Mouse (Mus musculus) MEL (cell line): Measurements from ENCODE around the gene Cps1. TPM values are rescaled to one million over a fixed set of nuclear protein-coding genes. Genes with fewer than 3 reads are reported as not detected.

Source experiments
- DNase-seq: peaks from one replicate; pipeline ENCODE4 v3.0.0; 2011; ENCODE audit warnings: low read depth, low spot score
- H3K27ac ChIP-seq: 2 replicates; pipeline ENCODE4 v1.5.1; 2012; ENCODE audit warnings: low read depth, mild to moderate bottlenecking, control low read depth, low read length, moderate library complexity; ENCODE audit not compliant: control insufficient read depth
- H3K27me3 ChIP-seq, 2 experiments: fragments of 150-350 bp in 1 of 2; sonication (generic) in 1 of 2; 2 replicates each; pipeline ENCODE4 v1.6.1; 2012; ENCODE audit warnings: low read length in 2 of 2, mild to moderate bottlenecking in 2 of 2, improper control_type of control experiment in 1 of 2, moderate library complexity in 1 of 2; ENCODE audit not compliant: insufficient read depth in 2 of 2, control insufficient read depth in 1 of 2
- H3K36me3 ChIP-seq, 2 experiments: 2 replicates each; pipeline ENCODE4 v1.6.1; 2012 to 2014; ENCODE audit warnings: low read length in 2 of 2, improper control_type of control experiment in 1 of 2, inconsistent platforms in 1 of 2, mild to moderate bottlenecking in 1 of 2; ENCODE audit not compliant: insufficient read depth in 2 of 2, control insufficient read depth in 1 of 2
- H3K4me1 ChIP-seq, 2 experiments: fragments of 150-350 bp in 1 of 2; sonication (generic) in 1 of 2; 2 replicates each; pipeline ENCODE4 v1.6.1; 2012; ENCODE audit warnings: low read length in 2 of 2, improper control_type of control experiment in 1 of 2, mild to moderate bottlenecking in 1 of 2; ENCODE audit not compliant: insufficient read depth in 2 of 2, control insufficient read depth in 1 of 2
- H3K4me3 ChIP-seq, 2 experiments: fragments of 150-350 bp in 1 of 2; sonication (generic) in 1 of 2; 2 replicates each; pipeline ENCODE4 v1.5.1; 2012; ENCODE audit warnings: low read depth in 2 of 2, low read length in 2 of 2, mild to moderate bottlenecking in 2 of 2, moderate library complexity in 2 of 2, control low read depth in 1 of 2, improper control_type of control experiment in 1 of 2; ENCODE audit not compliant: control insufficient read depth in 1 of 2, insufficient read depth in 1 of 2
- H3K79me2 ChIP-seq: 2 replicates; pipeline ENCODE4 v1.6.1; 2012; ENCODE audit warnings: mild to moderate bottlenecking, low read length, moderate library complexity; ENCODE audit not compliant: control insufficient read depth, poor library complexity, insufficient read depth
- H3K9ac ChIP-seq: 2 replicates; pipeline ENCODE4 v1.6.1; 2012; ENCODE audit warnings: low read depth, mild to moderate bottlenecking, control low read depth, low read length, moderate library complexity; ENCODE audit not compliant: control insufficient read depth, poor library complexity, severe bottlenecking
- H3K9me3 ChIP-seq: fragments of 150-350 bp; sonication (generic); replicated peaks from 2 replicates; pipeline ENCODE4 v1.6.1; 2012; ENCODE audit warnings: mild to moderate bottlenecking, low read length, improper control_type of control experiment, moderate library complexity; ENCODE audit not compliant: insufficient read depth
- CHD1 ChIP-seq: IDR thresholded peaks from 2 replicates; pipeline ENCODE4 v1.6.1; 2012; ENCODE audit warnings: low read depth, mild to moderate bottlenecking, inconsistent platforms, low read length, improper control_type of control experiment
- CHD2 ChIP-seq: IDR thresholded peaks from 2 replicates; pipeline ENCODE4 v1.6.1; 2011; ENCODE audit warnings: low read length, improper control_type of control experiment
- E2F4 ChIP-seq: IDR thresholded peaks from 2 replicates; pipeline ENCODE4 v1.6.1; 2011; ENCODE audit warnings: low read depth, low read length, improper control_type of control experiment, borderline replicate concordance
- ELF1 ChIP-seq: IDR thresholded peaks from 2 replicates; pipeline ENCODE4 v1.6.1; 2014; ENCODE audit warnings: low read depth, mild to moderate bottlenecking, inconsistent platforms, low read length, improper control_type of control experiment, moderate library complexity
- EP300 ChIP-seq, 2 experiments: IDR thresholded peaks; 2 replicates each; pipeline ENCODE4 v1.6.1; 2011; ENCODE audit warnings: improper control_type of control experiment in 2 of 2, low read length in 2 of 2, low read depth in 1 of 2, mild to moderate bottlenecking in 1 of 2
- ETS1 ChIP-seq: IDR thresholded peaks from 2 replicates; pipeline ENCODE4 v1.6.1; 2012; ENCODE audit warnings: low read depth, mild to moderate bottlenecking, inconsistent platforms, low read length, improper control_type of control experiment, moderate library complexity
- GABPA ChIP-seq: IDR thresholded peaks from 2 replicates; pipeline ENCODE4 v1.6.1; 2012; ENCODE audit warnings: low read depth, mild to moderate bottlenecking, inconsistent platforms, low read length, improper control_type of control experiment, moderate library complexity
- GATA1 ChIP-seq: IDR thresholded peaks from 2 replicates; pipeline ENCODE4 v1.6.1; 2011; ENCODE audit warnings: low read depth, low read length, improper control_type of control experiment
- KAT2A ChIP-seq: conservative IDR thresholded peaks from 2 replicates; pipeline ENCODE4 v1.6.1; 2012; ENCODE audit warnings: low read depth, low read length, improper control_type of control experiment, inconsistent platforms
- MAFK ChIP-seq: IDR thresholded peaks from 2 replicates; pipeline ENCODE4 v1.6.1; 2011; ENCODE audit warnings: low read depth, mild to moderate bottlenecking, low read length, improper control_type of control experiment, borderline replicate concordance
- MYB ChIP-seq: IDR thresholded peaks from 2 replicates; pipeline ENCODE4 v1.6.1; 2011; ENCODE audit warnings: mild to moderate bottlenecking, low read depth, low read length, improper control_type of control experiment
- MYC ChIP-seq: IDR thresholded peaks from 2 replicates; pipeline ENCODE4 v1.6.1; 2011; ENCODE audit warnings: low read depth, mild to moderate bottlenecking, low read length, improper control_type of control experiment, moderate library complexity
- NELFE ChIP-seq: IDR thresholded peaks from 2 replicates; pipeline ENCODE4 v1.6.1; 2011; ENCODE audit warnings: low read depth, low read length, improper control_type of control experiment
- NRF1 ChIP-seq: IDR thresholded peaks from 2 replicates; pipeline ENCODE4 v1.6.1; 2014; ENCODE audit warnings: low read depth, mild to moderate bottlenecking, inconsistent platforms, low read length, improper control_type of control experiment, moderate library complexity; ENCODE audit not compliant: poor library complexity, insufficient read depth, severe bottlenecking
- POLR2A ChIP-seq, 2 experiments: IDR thresholded peaks; 2 replicates each; pipeline ENCODE4 v1.6.1; 2011 to 2012; ENCODE audit warnings: low read length in 2 of 2, mild to moderate bottlenecking in 2 of 2, control low read depth in 1 of 2, improper control_type of control experiment in 1 of 2, low read depth in 1 of 2, moderate library complexity in 1 of 2; ENCODE audit not compliant: control insufficient read depth in 1 of 2, insufficient read depth in 1 of 2, poor library complexity in 1 of 2
- POLR2AphosphoS2 ChIP-seq: IDR thresholded peaks from 2 replicates; pipeline ENCODE4 v1.6.1; 2011; ENCODE audit warnings: low read length, improper control_type of control experiment
- RAD21 ChIP-seq: IDR thresholded peaks from 2 replicates; pipeline ENCODE4 v1.6.1; 2011; ENCODE audit warnings: mild to moderate bottlenecking, low read depth, low read length, improper control_type of control experiment
- RCOR1 ChIP-seq: IDR thresholded peaks from 2 replicates; pipeline ENCODE4 v1.6.1; 2012; ENCODE audit warnings: low read depth, mild to moderate bottlenecking, inconsistent platforms, low read length, improper control_type of control experiment
- TAL1 ChIP-seq: IDR thresholded peaks from 2 replicates; pipeline ENCODE4 v1.6.1; 2012; ENCODE audit warnings: mild to moderate bottlenecking, inconsistent platforms, low read length, moderate library complexity, mixed read lengths
- TCF12 ChIP-seq: IDR thresholded peaks from 2 replicates; pipeline ENCODE4 v1.6.1; 2014; ENCODE audit warnings: low read depth, mild to moderate bottlenecking, inconsistent platforms, low read length, improper control_type of control experiment, moderate library complexity
- UBTF ChIP-seq: IDR thresholded peaks from 2 replicates; pipeline ENCODE4 v1.6.1; 2012; ENCODE audit warnings: low read depth, mild to moderate bottlenecking, inconsistent platforms, low read length, improper control_type of control experiment, moderate library complexity, borderline replicate concordance; ENCODE audit not compliant: insufficient read depth
- USF1 ChIP-seq: IDR thresholded peaks from 2 replicates; pipeline ENCODE4 v1.6.1; 2014; ENCODE audit warnings: low read depth, mild to moderate bottlenecking, inconsistent platforms, low read length, improper control_type of control experiment, moderate library complexity
- USF2 ChIP-seq, 2 experiments: IDR thresholded peaks; 2 replicates each; pipeline ENCODE4 v1.6.1; 2011 to 2012; ENCODE audit warnings: improper control_type of control experiment in 2 of 2, low read length in 2 of 2, borderline replicate concordance in 1 of 2, inconsistent platforms in 1 of 2, low read depth in 1 of 2, mild to moderate bottlenecking in 1 of 2; ENCODE audit not compliant: insufficient read depth in 1 of 2
- ZKSCAN1 ChIP-seq: IDR thresholded peaks from 2 replicates; pipeline ENCODE4 v1.6.1; 2012; ENCODE audit warnings: low read depth, mild to moderate bottlenecking, inconsistent platforms, low read length, improper control_type of control experiment, moderate library complexity
- ZMIZ1 ChIP-seq: IDR thresholded peaks from 2 replicates; pipeline ENCODE4 v1.6.1; 2012; ENCODE audit warnings: low read depth, mild to moderate bottlenecking, inconsistent platforms, low read length, improper control_type of control experiment, moderate library complexity
- polyA plus RNA-seq, 2 experiments: library from polyadenylated mRNA; stranded (reverse) in 1 of 2; unstranded in 1 of 2; fragments of >175 nt in 1 of 2; fragments of >200 nt in 1 of 2; gene quantifications; 2 replicates each; pipeline versions ENCODE4 v1.2.1 to v1.2.4; 2012; ENCODE audit warnings: low replicate concordance in 2 of 2, low read depth in 1 of 2; ENCODE audit not compliant: insufficient read length in 2 of 2, insufficient read depth in 1 of 2, missing spikeins in 1 of 2
- total RNA-seq: library from RNA; depleted of rRNA; stranded (reverse); fragments of 300-350 nt; gene quantifications from 2 replicates; pipeline ENCODE4 v1.2.3, GENCODE M21; 2012

Cps1 gene
- total and polyA plus RNA-seq, 3 experiments, result not detected

DNA sequence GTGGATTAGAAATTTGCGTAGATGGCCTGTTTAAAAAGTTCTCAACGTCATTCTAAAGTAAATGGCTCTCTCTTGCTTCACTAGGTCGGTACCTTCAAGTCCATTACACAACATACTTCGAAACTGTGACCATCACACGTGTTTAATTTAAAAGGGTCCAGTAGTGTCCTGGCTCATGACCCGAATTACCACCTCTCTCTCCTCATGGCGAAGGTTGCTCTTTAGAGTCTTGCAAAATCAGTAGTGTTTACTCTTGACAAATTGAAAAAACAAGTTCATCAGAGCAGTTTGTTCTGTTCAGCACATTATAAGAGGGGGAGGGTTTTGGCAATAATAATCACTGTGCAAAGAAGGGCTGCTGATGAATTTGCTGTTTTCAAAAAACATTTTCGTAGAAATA is 6.3 kb upstream of the Cps1 start:
- Histone ChIP-seq H3K36me3 (no peaks in the 10 kb centered on the region), H3K27me3 (peaks cover 0 to 3% of the 10 kb centered on the region in 2 experiments; a peak in 2 of 4 replicates), H3K4me1 (no peaks in the 10 kb centered on the region), H3K27ac (no peak overlapping the region), H3K79me2 (no peaks in the 10 kb centered on the region), H3K9ac (no peak overlapping the region), H3K4me3 (no peak overlapping the region)
- DNase-seq, result no peak
- TF ChIP-seq CHD1, result no peak
- no peak for TF ChIP-seq ZKSCAN1
- no peak for TF ChIP-seq MYB
- TF ChIP-seq POLR2A (IDR thresholded peaks at IDR 0.05; ENCODE audit: control insufficient read depth in 1 of 2, insufficient read depth in 1 of 2, low read depth in 1 of 2, low read length in 2 of 2, poor library complexity in 1 of 2), result no peak
- TF ChIP-seq ETS1, result no peak
- TF ChIP-seq EP300 (IDR thresholded peaks at IDR 0.05; ENCODE audit: low read depth in 1 of 2, low read length in 2 of 2), result no peak
- TF ChIP-seq, all 39 proteins: peak for 0
- H3K9me3 ChIP-seq, result no peaks in the 10 kb centered on the region

DNA sequence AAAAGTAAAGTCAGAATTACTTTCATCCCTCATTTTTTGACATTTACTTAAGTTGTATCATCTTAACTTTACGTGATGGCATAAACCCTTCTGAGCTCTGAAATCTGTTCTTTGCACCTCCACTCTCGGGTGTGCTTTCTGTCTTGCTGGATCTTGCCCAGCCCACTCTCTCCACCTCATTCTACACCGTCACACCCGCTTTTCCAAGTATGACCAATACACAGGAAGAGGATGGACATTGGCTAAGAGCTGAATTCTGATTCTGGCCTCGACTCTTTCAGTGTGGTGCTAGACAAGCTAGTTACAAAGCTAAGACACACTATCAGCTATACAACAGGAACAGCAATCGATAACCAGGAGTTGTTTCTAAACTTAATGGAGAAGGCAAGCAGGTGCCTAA is 5.0 kb upstream of the Cps1 start:
- no peaks in the 10 kb centered on the region for H3K79me2 ChIP-seq
- no peak for TF ChIP-seq ZMIZ1
- TF ChIP-seq GATA1, result no peak
- TF ChIP-seq NELFE, result no peak
- no peak for TF ChIP-seq MAFK
- no peak for TF ChIP-seq TCF12
- no peak for TF ChIP-seq GABPA
- TF ChIP-seq NRF1, result no peak
- no peak for TF ChIP-seq TAL1
- no peak for TF ChIP-seq POLR2A (IDR thresholded peaks at IDR 0.05; ENCODE audit: control insufficient read depth in 1 of 2, insufficient read depth in 1 of 2, low read depth in 1 of 2, low read length in 2 of 2, poor library complexity in 1 of 2)
- TF ChIP-seq CHD1, result no peak
- no peak overlapping the region for H3K4me3 ChIP-seq
- H3K4me1 ChIP-seq, result no peaks in the 10 kb centered on the region
- no peak overlapping the region for H3K9ac ChIP-seq
- H3K27me3 ChIP-seq, result peaks cover 0 to 3% of the 10 kb centered on the region in 2 experiments; a peak in 2 of 4 replicates
- no peak for DNase-seq
- H3K9me3 ChIP-seq, result no peaks in the 10 kb centered on the region
- H3K27ac ChIP-seq, result no peak overlapping the region
- H3K36me3 ChIP-seq, result no peaks in the 10 kb centered on the region

DNA sequence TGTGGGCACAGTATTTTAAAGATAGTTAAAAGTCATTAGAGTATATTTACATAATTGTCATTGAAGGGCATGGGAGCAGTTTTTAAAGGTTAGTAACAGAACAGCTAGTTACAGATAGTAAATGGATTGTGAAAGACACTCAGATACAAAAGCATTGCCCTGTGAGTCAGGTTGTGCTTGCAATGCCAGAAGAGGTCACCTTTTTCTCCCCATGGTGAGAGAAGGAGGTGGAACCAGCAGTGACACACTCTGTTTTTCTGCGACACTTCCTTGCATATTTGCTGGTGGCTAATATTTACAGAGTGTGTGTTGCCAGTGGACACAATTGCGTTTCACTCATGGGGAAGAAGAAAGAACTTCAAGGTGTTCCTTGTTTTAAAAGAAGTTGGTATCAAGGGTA is 2.6 kb downstream of the Cps1 start:
- H3K9me3 ChIP-seq, result no peaks in the 10 kb centered on the region
- TF ChIP-seq ZMIZ1, result no peak
- TF ChIP-seq POLR2A (IDR thresholded peaks at IDR 0.05; ENCODE audit: control insufficient read depth in 1 of 2, insufficient read depth in 1 of 2, low read depth in 1 of 2, low read length in 2 of 2, poor library complexity in 1 of 2), result no peak
- TF ChIP-seq NRF1, result no peak
- TF ChIP-seq E2F4, result no peak
- no peak for TF ChIP-seq USF1
- TF ChIP-seq EP300 (IDR thresholded peaks at IDR 0.05; ENCODE audit: low read depth in 1 of 2, low read length in 2 of 2), result no peak
- no peak for TF ChIP-seq USF2 (IDR thresholded peaks at IDR 0.05; ENCODE audit: borderline replicate concordance in 1 of 2, insufficient read depth in 1 of 2, low read depth in 1 of 2, low read length in 2 of 2)
- TF ChIP-seq NELFE, result no peak
- TF ChIP-seq CHD2, result no peak
- no peak for TF ChIP-seq RCOR1
- TF ChIP-seq KAT2A, result no peak
- no peak for TF ChIP-seq UBTF
- TF ChIP-seq POLR2AphosphoS2, result no peak
- TF ChIP-seq ELF1, result no peak
- no peak for TF ChIP-seq RAD21
- no peak for TF ChIP-seq MYC
- TF ChIP-seq GABPA, result no peak

More for the DNA sequence above, 2.6 kb downstream of the Cps1 start:
- no peak overlapping the region for H3K27ac ChIP-seq
- no peak overlapping the region for H3K4me3 ChIP-seq
- H3K27me3 ChIP-seq, result peaks cover 0 to 2% of the 10 kb centered on the region in 2 experiments; a peak in 1 of 4 replicates
- no peak for DNase-seq
- no peaks in the 10 kb centered on the region for H3K4me1 ChIP-seq
- H3K79me2 ChIP-seq, result no peaks in the 10 kb centered on the region
- no peaks in the 10 kb centered on the region for H3K36me3 ChIP-seq
- no peak overlapping the region for H3K9ac ChIP-seq
